Mouse (Mus musculus): ENCODE data around the gene Hmga1b.
"Not testable (repeated sequence)": the region's sequence is repeated elsewhere in the genome, so short reads cannot be mapped to it uniquely, and the experiment has no call there.

- TF ChIP-seq CTCF, POLR2A (IDR thresholded peaks at IDR 0.05; ENCODE audit: extremely low read depth, insufficient read depth, low read length): not testable (repeated sequence)
These were observed 25.9 kb downstream of the Hmga1b start for GRCm38 (mm10) chr11:120788460-120788859.

Data from cortical plate, adult 2 months (tissue).